Mouse (Mus musculus): ENCODE measurements at regions not wholly inside any gene's neighbourhood (a gene's known extent, or its start where the extent isn't known, plus 50 kb on each side); places are given as distances from the start of the nearest gene placed in this dataset.

- DNase-seq (ENCODE audit: low spot score), result no peak
Observed at GRCm38 (mm10) chr4:84222805-84223335, 452.2 kb downstream of the Bnc2 start.

GRCm38 (mm10) chr4:84224556-84224955 lies 450.5 kb downstream of the Bnc2 start:
- no peak for DNase-seq (ENCODE audit: low spot score)
